Comparison of ENCODE assay signal across 15 mouse cellular contexts in the genomic region with DNA sequence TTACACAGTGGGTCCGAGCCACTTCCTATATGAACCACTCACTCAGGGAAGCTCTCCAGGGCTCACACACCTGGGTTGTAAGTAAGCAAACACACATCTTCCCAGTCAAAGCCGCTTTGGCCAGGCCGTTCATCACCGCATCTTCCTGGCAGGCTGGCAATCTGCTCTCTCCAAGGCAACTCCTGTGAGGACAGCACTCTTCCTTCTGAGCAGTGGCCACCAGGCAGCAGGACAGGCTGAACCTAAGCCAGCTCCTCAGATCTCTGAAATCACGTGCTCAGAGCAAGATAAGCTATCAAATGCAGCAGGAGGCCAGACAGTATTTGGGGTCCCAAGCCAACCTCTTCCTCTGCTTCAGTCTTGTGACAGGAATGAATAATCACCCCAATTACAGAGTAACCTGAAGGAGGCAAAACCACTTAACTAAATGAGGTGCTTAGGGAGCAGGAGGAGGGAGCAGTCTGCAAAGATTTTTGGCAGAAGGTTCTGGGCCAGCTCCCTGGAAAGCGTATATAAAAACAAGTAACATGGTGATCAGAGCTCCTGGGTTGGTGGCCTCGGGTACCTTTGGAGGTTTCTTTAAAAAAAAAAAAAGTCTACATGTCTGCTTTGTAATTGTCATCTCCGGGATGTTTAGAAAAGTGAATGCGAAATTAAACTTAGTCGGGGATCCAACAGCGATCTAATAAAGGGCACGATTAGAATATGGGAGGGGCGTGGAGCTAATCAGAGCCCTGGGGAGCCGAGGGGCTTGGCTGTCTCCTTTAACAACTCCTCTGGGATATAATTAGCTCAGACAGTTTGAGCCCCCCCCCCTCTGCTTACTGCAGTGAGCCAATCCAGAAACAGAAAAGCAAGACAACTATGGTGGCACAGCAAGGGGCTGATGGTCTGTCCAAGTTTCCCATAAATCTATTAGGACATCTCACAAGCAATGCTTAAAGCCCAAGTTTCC.
DNase-seq lines count a peak whose midpoint lies in the region; ATAC-seq lines count a peak whose summit lies in the region.
"Had no signal": no experiment of that assay in that cellular context is flagged by ENCODE, and none has a peak within 500 bp of the region (broad histone marks: within the 10 kb centered on the region; RNA-seq: fewer than 3 reads in every experiment).

No protein-coding gene starts in this region.

- H3K4me3 ChIP-seq in heart, embryonic 12.5 days = no peak overlapping the region
- H3K4me3 ChIP-seq in neural tube, embryonic 13.5 days = no peak overlapping the region
- H3K4me3 ChIP-seq in hindbrain, embryonic 11.5 days (ENCODE audit: low read depth, low read length) = no peak overlapping the region
- H3K4me3 ChIP-seq: erythroblast, embryonic 14.5 days; intestine, embryonic 15.5 days; lung, embryonic 15.5 days had no signal

- 26% methylated on average over 14 of the region's 14 CpGs for WGBS in heart, embryonic 12.5 days
- WGBS in neural tube, embryonic 13.5 days = 28% methylated on average over 14 of the region's 14 CpGs
- WGBS in hindbrain, embryonic 11.5 days = 45% methylated on average over 14 of the region's 14 CpGs

- no peak for ATAC-seq in heart, embryonic 12.5 days (ENCODE audit: insufficient number of reproducible peaks, low FRiP score)
- peak; percentile 71; the same call in 1 of the 2 replicates for ATAC-seq in neural tube, embryonic 13.5 days (ENCODE audit: low read depth)
- ATAC-seq in hindbrain, embryonic 11.5 days (ENCODE audit: low FRiP score) = no peak
- no peak for ATAC-seq in frontal cortex, adult (ENCODE audit: low TSS enrichment)
- ATAC-seq: intestine, embryonic 15.5 days; Patski had no signal

- peaks cover 16% of the 10 kb centered on the region for H3K4me1 ChIP-seq in heart, embryonic 12.5 days (replicated peaks)
- peaks cover 23% of the 10 kb centered on the region for H3K4me1 ChIP-seq in neural tube, embryonic 13.5 days (replicated peaks)
- no peaks in the 10 kb centered on the region for H3K4me1 ChIP-seq in hindbrain, embryonic 11.5 days (replicated peaks; ENCODE audit: control insufficient read depth, insufficient read depth, low read length)
- H3K4me1 ChIP-seq: intestine, embryonic 15.5 days; lung, embryonic 15.5 days had no signal

- intact Hi-C loops in heart, postnatal 14 days (cut with DNase I) = no loop called here

- H3K36me3 ChIP-seq in heart, embryonic 12.5 days = no peaks in the 10 kb centered on the region
- no peaks in the 10 kb centered on the region for H3K36me3 ChIP-seq in neural tube, embryonic 13.5 days
- no peaks in the 10 kb centered on the region for H3K36me3 ChIP-seq in hindbrain, embryonic 11.5 days (ENCODE audit: control insufficient read depth, insufficient read depth, low read length)
- H3K36me3 ChIP-seq: intestine, embryonic 15.5 days; lung, embryonic 15.5 days had no signal

- DNase-seq in heart, postnatal 14 days = no peak
- no peak for DNase-seq in neural tube, embryonic 10.5 days (ENCODE audit: extremely low spot score, low spot score)
- DNase-seq in hindbrain, embryonic 11.5 days (ENCODE audit: low spot score) = peak; percentile 15
- no peak for DNase-seq in ovary, postnatal 14 days (ENCODE audit: low spot score)
- DNase-seq in thymus, postnatal 25 days = no peak
- DNase-seq: cerebellum, adult 9-10 months; gastrocnemius, postnatal 14 days; thymus, adult 2 months had no signal

- peak overlapping the region; percentile 52 for H3K4me2 ChIP-seq in heart, embryonic 12.5 days
- peak overlapping the region; percentile 11; the same call in 1 of the 2 replicates for H3K4me2 ChIP-seq in neural tube, embryonic 13.5 days
- no peak overlapping the region for H3K4me2 ChIP-seq in hindbrain, embryonic 11.5 days (replicated peaks; ENCODE audit: low read depth, low read length)
- H3K4me2 ChIP-seq: intestine, embryonic 15.5 days; lung, embryonic 15.5 days had no signal

- no peak overlapping the region for H3K27ac ChIP-seq in heart, embryonic 12.5 days (ENCODE audit: poor library complexity, severe bottlenecking)
- H3K27ac ChIP-seq in neural tube, embryonic 13.5 days (replicated peaks) = peak overlapping the region; percentile 67
- no peak overlapping the region for H3K27ac ChIP-seq in hindbrain, embryonic 11.5 days (ENCODE audit: low read depth, low read length)
- H3K27ac ChIP-seq: intestine, embryonic 15.5 days; lung, embryonic 15.5 days had no signal

- no peaks in the 10 kb centered on the region for H3K9me3 ChIP-seq in heart, embryonic 12.5 days (replicated peaks)
- no peaks in the 10 kb centered on the region for H3K9me3 ChIP-seq in neural tube, embryonic 13.5 days
- no peaks in the 10 kb centered on the region for H3K9me3 ChIP-seq in hindbrain, embryonic 11.5 days (ENCODE audit: control insufficient read depth, low read length)
- H3K9me3 ChIP-seq: intestine, embryonic 15.5 days; lung, embryonic 15.5 days had no signal

- no peaks in the 10 kb centered on the region; the same call in 1 of the 2 replicates for H3K27me3 ChIP-seq in heart, embryonic 12.5 days (replicated peaks)
- H3K27me3 ChIP-seq in neural tube, embryonic 13.5 days = peaks cover 8% of the 10 kb centered on the region; the same call in 1 of the 2 replicates
- H3K27me3 ChIP-seq in hindbrain, embryonic 11.5 days (ENCODE audit: control insufficient read depth, insufficient read depth, low read length) = no peaks in the 10 kb centered on the region
- H3K27me3 ChIP-seq: intestine, embryonic 15.5 days; lung, embryonic 15.5 days had no signal

- H3K9ac ChIP-seq in heart, embryonic 12.5 days = no peak overlapping the region
- H3K9ac ChIP-seq in neural tube, embryonic 13.5 days = no peak overlapping the region
- no peak overlapping the region for H3K9ac ChIP-seq in hindbrain, embryonic 11.5 days (ENCODE audit: low read depth, low read length)
- H3K9ac ChIP-seq: intestine, embryonic 15.5 days; lung, embryonic 15.5 days had no signal
